Mouse (Mus musculus): ENCODE measurements around the gene Vapa. TPM values are rescaled to one million over a fixed set of nuclear protein-coding genes. Genes with fewer than 3 reads are reported as not detected.

Gene Vapa
- polyA plus RNA-seq (2016; fragmentation: Nextera tagmentation; extraction: Ambion mirVana): 184 and 190 TPM in 2 replicates

DNA sequence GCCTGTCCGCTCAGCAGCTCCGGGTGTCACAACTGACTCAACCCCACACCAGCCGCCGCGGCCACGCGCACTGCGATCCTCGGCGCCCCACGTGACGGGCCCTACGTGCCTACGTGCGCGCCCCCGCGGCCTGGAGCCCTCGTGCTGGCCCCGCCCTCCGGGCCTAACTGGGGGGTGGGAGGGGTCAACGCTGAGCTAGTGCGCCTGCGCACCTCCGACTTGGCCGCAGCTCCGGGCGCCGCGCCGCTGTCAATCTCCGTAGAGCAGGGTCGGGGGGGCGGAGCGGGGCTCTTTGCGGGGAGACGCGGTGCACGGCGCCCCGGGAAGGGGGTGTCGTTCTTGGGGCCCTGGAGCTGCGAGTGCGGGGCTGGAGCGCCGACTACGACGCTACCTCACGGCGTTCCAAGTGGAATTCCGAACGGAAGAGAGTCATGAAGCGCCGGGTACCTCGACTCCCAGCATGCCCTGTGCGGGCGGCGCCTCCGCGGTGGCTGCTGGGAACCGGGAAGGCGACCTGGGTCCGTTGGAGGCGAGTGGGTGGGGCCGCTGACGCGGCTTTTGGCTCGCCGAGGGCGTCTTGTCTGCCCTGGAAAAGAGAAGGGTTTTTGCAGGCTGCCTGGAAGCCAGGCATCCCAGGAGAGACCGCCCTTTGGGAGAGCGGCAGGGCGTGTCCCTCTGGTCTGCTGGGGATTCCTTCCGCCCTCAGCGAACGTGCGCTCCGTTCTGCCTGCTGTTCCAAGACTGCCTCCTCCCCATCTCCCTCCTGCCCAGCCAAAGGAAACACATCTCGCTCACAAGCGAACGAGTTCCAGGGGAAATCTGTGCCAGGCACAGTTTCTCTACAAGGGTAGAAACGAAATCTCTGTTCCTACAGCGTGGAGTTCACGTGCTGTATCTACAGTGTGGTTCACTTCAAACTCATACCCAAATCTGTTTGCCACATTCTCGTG lies at the start of gene Vapa:
Gene Vapa (minus strand): TSS at position 93 of the 950 bp plus-strand sequence.
- Histone ChIP-seq H3K27ac (peak within 1 kb of the TSS; percentile 99), H3K27me3 (ENCODE audit: insufficient read depth, poor library complexity, severe bottlenecking) (no peaks in the 10 kb centered on the region), H3K36me3 (peaks cover 8% of the 10 kb centered on the region), H3K4me1 (replicated peaks) (peaks cover 41% of the 10 kb centered on the region), H3K4me3 (peak within 1 kb of the TSS; percentile 81), H3K9me3 (no peaks in the 10 kb centered on the region)
- DNase-seq (ENCODE audit: low spot score): peak; percentile 98
- WGBS: under 1% methylated on average over 85 of the region's 85 CpGs

DNA sequence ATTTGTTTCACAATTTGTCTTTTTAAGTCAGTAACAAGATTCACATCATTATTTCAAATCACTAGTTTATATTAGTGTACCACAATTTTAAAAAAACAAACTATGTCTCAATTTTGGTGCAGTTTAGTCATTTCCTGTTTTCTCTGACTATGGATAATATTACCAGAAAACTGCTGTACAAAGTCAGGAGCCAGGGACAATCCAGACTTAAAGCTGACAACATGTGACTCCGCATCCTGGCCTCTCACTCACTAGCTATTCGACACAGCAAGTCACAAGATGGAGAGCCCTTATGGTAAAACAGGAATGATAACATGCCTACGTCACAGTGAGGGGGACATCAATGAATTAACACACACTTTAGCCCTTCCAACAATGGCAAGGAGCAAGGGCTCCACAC lies 49.3 kb upstream of the Vapa start:
- Histone ChIP-seq H3K27ac (no peak overlapping the region), H3K36me3 (peaks cover 14% of the 10 kb centered on the region), H3K9me3 (no peaks in the 10 kb centered on the region), H3K4me1 (replicated peaks) (0 out of 2 replicates have a peak, but pooled peaks cover 4% of the 10 kb centered on the region), H3K4me3 (no peak overlapping the region), H3K27me3 (ENCODE audit: insufficient read depth, poor library complexity, severe bottlenecking) (no peaks in the 10 kb centered on the region)
- WGBS: 92% methylated on average over 3 of the region's 3 CpGs
- no peak for DNase-seq (ENCODE audit: low spot score)

DNA sequence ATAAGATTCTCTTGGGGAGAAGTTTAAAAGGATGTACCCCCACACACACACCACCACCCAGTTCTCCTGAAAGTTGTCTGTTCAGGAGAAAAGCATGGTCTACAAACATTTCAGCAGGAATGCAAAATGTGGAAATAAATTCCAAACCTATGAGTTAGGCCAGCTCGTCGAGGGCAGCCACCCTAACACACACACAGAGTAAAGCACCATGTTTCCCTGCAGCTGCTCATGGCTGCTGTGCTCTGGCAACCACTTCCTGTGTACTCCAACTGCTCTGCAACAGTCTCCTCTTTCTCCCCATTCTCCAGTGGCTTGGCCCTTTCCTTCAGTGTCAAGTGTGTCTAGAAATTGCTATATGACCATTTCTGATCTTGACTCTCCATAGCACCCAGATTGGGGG lies 45.1 kb upstream of the Vapa start:
- 87% methylated on average over 2 of the region's 2 CpGs for WGBS
- Histone ChIP-seq H3K4me3 (no peak overlapping the region), H3K9me3 (no peaks in the 10 kb centered on the region), H3K27ac (no peak overlapping the region), H3K27me3 (ENCODE audit: insufficient read depth, poor library complexity, severe bottlenecking) (no peaks in the 10 kb centered on the region), H3K36me3 (peaks cover 4% of the 10 kb centered on the region), H3K4me1 (replicated peaks) (no peaks in the 10 kb centered on the region)
- DNase-seq (ENCODE audit: low spot score): no peak

DNA sequence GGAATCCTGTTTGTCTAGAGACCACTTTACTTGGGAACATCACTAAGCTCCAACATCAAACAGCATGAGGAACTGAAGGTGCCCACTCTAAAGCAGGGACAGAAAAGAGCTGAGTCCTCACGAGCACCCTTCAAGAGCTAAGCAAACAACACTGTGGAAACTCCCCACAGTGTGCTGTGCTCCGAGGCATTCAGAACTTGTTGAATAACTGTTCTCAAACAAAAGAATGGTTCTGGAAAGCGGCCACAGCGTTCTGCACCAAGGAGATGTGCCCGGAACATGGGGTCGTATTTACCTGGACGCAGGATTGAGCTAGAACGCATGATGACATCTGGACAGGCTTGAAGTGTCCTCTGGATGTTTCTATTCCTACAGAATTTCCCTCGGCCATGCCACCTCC lies 44.6 kb upstream of the Vapa start:
- 89% methylated on average over 9 of the region's 9 CpGs for WGBS
- H3K9me3 ChIP-seq: no peaks in the 10 kb centered on the region
- H3K27me3 ChIP-seq (ENCODE audit: insufficient read depth, poor library complexity, severe bottlenecking): no peaks in the 10 kb centered on the region
- DNase-seq (ENCODE audit: low spot score): no peak
- no peaks in the 10 kb centered on the region for H3K4me1 ChIP-seq (replicated peaks)
- peaks cover 7% of the 10 kb centered on the region for H3K36me3 ChIP-seq
- H3K4me3 ChIP-seq: no peak overlapping the region
- H3K27ac ChIP-seq: no peak overlapping the region

DNA sequence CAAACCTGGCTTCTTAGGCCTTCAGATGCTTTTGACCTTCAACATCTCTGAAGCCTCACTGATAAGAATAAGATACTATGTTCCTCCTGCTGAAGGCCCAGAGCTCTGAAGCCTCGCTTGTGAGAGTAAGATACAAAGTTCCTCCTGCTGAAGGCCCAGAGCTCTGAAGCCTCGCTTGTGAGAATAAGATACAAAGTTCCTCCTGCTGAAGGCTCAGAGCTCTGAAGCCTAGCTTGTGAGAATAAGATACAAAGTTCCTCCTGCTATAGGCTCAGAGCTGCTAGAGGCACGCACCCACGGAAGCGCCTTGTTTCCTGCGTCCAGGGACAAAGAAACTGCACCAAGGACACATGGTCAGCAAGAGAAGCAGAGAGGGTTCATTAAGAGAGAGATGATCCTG lies 43.4 kb upstream of the Vapa start:
- Histone ChIP-seq H3K27ac (no peak overlapping the region), H3K36me3 (peaks cover 17% of the 10 kb centered on the region), H3K4me1 (replicated peaks) (no peaks in the 10 kb centered on the region), H3K9me3 (no peaks in the 10 kb centered on the region), H3K27me3 (ENCODE audit: insufficient read depth, poor library complexity, severe bottlenecking) (no peaks in the 10 kb centered on the region), H3K4me3 (no peak overlapping the region)
- 95% methylated on average over 6 of the region's 6 CpGs for WGBS
- DNase-seq (ENCODE audit: low spot score): no peak

DNA sequence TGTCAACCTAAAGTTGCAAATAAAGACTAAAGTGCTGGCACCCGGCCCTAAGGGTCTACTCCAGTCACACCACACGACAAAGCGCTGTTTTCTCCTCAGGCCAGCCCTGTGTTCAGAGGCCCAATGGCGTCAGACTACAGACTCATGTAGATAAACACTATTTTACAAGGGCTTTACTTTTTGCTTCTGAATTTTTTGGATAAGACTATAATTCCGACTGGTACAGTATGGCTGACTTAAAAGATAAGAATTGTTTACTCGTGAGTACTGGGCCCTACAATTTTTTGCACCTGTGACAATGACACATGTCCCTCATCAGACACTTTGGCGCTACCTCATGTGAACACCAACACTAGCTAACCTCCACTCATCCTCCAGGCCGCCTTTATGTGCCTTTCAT lies 42.7 kb upstream of the Vapa start:
- no peak overlapping the region for H3K4me3 ChIP-seq
- H3K27me3 ChIP-seq (ENCODE audit: insufficient read depth, poor library complexity, severe bottlenecking): no peaks in the 10 kb centered on the region
- 84% methylated on average over 8 of the region's 8 CpGs for WGBS
- H3K9me3 ChIP-seq: no peaks in the 10 kb centered on the region
- no peaks in the 10 kb centered on the region for H3K4me1 ChIP-seq (replicated peaks)
- no peak overlapping the region for H3K27ac ChIP-seq
- no peak for DNase-seq (ENCODE audit: low spot score)
- peaks cover 17% of the 10 kb centered on the region; the same call in 1 of the 2 replicates for H3K36me3 ChIP-seq

DNA sequence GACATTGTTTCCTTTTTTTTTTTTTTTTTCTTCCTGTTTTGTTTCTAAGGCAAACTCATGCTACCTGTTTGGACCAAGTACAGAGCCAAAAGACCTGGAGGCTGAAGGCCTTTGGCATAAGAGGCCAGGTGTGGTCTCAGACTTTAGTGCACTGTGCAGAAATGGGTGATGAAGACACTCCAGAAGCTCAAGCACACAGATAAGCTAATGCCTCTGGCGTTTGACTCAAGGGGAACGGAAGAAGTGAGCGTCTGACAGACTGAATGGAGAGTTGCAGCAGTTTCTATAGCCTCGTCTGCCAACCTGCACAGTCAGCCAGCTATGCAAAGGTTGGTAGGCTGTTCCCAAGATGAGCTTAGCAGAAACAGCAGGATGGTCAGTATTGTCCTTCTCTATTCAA lies 42.3 kb upstream of the Vapa start:
- WGBS: 68% methylated on average over 4 of the region's 4 CpGs

DNA sequence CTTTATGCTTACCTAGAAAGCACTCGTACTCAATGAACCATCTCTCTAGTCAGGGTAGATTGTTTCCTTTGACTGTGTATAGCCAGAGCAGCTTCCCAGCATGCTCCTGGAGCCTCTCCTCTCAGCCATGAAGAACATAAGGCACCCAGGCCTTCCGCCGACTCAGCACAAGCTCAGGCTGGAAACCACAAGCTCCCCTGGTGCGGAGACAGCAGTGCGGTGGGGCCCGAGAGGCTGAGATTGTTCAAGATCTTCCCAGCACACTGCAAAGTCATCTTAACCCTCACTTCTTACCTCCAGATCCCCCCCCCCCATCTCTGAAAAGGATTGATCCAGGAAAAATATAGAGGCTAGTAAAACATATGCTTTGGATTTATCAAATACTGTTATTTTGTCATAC lies 37.2 kb upstream of the Vapa start:
- DNase-seq (ENCODE audit: low spot score): no peak
- no peak overlapping the region for H3K4me3 ChIP-seq
- H3K27ac ChIP-seq: no peak overlapping the region
- peaks cover 21% of the 10 kb centered on the region; the same call in 1 of the 2 replicates for H3K36me3 ChIP-seq
- peaks cover 10% of the 10 kb centered on the region; the same call in 1 of the 2 replicates for H3K4me1 ChIP-seq (replicated peaks)
- no peaks in the 10 kb centered on the region for H3K9me3 ChIP-seq
- no peaks in the 10 kb centered on the region for H3K27me3 ChIP-seq (ENCODE audit: insufficient read depth, poor library complexity, severe bottlenecking)
- WGBS: 94% methylated on average over 6 of the region's 6 CpGs

More for the DNA sequence above, 42.3 kb upstream of the Vapa start:
- DNase-seq (ENCODE audit: low spot score): no peak
- peaks cover 17% of the 10 kb centered on the region; the same call in 1 of the 2 replicates for H3K36me3 ChIP-seq
- no peak overlapping the region for H3K4me3 ChIP-seq
- H3K27me3 ChIP-seq (ENCODE audit: insufficient read depth, poor library complexity, severe bottlenecking): no peaks in the 10 kb centered on the region
- H3K27ac ChIP-seq: no peak overlapping the region
- no peaks in the 10 kb centered on the region for H3K9me3 ChIP-seq
- H3K4me1 ChIP-seq (replicated peaks): no peaks in the 10 kb centered on the region

DNA sequence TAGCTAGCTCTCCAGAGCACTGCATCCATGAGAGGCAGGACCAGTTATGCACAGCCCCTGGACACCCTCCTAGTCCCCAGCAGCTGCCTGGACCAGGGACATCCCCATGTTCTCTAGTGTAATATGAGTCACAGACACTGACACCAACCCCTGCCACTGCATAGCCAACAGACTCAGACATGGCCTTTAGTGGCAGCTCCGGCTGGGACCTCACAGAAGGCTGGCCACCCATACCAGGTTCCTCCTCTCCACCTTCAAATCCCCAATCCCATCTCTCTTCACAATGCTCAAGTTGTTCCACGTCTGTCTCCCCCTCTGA lies 35.8 kb upstream of the Vapa start:
- 0 out of 2 replicates have a peak overlapping the region, but pooled peaks have one; percentile 16 for H3K27ac ChIP-seq
- no peak for DNase-seq (ENCODE audit: low spot score)
- no peaks in the 10 kb centered on the region for H3K27me3 ChIP-seq (ENCODE audit: insufficient read depth, poor library complexity, severe bottlenecking)
- H3K4me1 ChIP-seq (replicated peaks): peaks cover 10% of the 10 kb centered on the region; the same call in 1 of the 2 replicates
- H3K9me3 ChIP-seq: no peaks in the 10 kb centered on the region
- peaks cover 21% of the 10 kb centered on the region; the same call in 1 of the 2 replicates for H3K36me3 ChIP-seq
- 85% methylated on average over 2 of the region's 2 CpGs for WGBS
- H3K4me3 ChIP-seq: no peak overlapping the region

DNA sequence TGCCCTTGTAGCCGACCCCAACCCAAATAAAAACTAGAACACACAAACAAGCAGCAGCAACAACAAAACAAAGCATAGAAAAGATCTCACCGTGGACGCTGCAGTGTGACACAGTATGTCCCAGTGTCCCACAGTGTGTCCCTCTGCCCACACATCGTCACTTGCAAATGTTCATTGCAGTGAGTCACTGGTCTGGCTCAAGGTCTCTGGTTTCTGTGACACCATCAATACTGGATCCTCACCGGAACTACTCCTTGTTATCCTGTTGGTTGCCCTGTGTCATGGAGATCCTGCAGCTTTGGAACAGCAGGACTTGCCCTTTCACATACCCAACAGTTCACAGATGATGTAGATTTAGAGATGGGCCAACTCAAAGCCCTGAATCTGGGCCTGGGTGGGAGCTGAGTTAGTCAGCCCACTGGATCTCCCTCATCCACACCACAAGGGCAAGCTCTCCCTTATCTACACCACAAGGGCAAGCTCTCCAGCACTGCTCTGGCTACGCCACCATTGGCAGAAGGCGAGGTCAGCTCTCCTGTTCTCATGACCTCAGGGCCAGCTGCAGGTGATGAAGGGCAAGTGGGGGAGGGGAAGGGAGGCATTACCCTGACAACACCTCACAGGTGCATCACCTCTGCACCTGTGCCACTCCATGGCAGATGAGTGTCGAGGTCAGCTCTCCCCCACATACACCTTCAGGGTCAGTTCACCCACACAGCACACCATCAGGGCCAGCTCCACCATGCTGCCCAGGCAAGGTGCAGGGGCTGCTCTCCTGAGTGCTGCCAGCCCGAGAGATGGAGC lies 35.2 kb upstream of the Vapa start:
- no peak overlapping the region for H3K4me3 ChIP-seq
- H3K27ac ChIP-seq: 0 out of 2 replicates have a peak overlapping the region, but pooled peaks have one; percentile 16
- DNase-seq (ENCODE audit: low spot score): no peak
- 84% methylated on average over 9 of the region's 9 CpGs for WGBS
- no peaks in the 10 kb centered on the region for H3K27me3 ChIP-seq (ENCODE audit: insufficient read depth, poor library complexity, severe bottlenecking)
- peaks cover 21% of the 10 kb centered on the region; the same call in 1 of the 2 replicates for H3K36me3 ChIP-seq
- peaks cover 11% of the 10 kb centered on the region for H3K4me1 ChIP-seq (replicated peaks)
- no peaks in the 10 kb centered on the region for H3K9me3 ChIP-seq

DNA sequence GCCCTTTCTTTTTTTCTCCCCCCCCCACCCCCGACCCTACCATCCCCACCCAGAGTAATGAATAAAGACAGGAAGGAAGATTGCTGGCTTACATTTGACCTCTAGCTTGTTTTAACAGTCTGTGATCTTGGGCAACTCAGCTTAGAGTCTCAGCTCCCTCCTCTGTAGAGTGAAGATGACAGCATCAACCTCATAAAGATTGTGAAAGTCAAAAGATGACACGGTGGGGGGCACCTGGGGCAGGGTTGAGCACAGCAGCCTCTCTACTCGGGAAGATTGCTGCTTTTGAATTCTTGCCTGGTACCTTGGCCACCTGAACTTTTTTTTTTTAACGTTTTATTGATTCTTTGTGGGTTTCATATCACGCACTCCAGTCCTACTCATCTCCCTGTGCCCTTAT lies 34.6 kb upstream of the Vapa start:
- no peaks in the 10 kb centered on the region for H3K27me3 ChIP-seq (ENCODE audit: insufficient read depth, poor library complexity, severe bottlenecking)
- H3K36me3 ChIP-seq: peaks cover 18% of the 10 kb centered on the region; the same call in 1 of the 2 replicates
- peaks cover 17% of the 10 kb centered on the region for H3K4me1 ChIP-seq (replicated peaks)
- no peak overlapping the region for H3K27ac ChIP-seq
- no peak for DNase-seq (ENCODE audit: low spot score)
- 63% methylated on average over 5 of the region's 5 CpGs for WGBS
- H3K4me3 ChIP-seq: no peak overlapping the region
- no peaks in the 10 kb centered on the region for H3K9me3 ChIP-seq

DNA sequence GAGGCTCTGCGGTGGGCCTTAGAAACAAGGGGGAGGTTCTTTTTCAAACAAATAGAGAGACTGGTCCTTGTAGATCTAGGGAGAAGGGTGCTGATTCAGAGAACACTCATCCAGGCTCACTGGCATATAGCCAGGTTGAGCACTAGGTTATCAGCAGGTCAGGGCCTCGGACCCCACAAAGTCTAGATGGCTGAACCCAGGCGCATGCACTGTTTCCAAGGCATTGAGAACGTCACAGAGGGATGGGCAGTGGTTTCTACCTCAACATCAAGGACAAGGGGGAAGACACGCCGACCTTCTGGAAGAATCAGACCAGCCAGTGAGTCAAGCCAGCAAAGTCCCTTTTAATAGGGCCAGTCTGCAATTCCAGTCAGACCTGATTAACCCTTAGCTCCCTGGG lies 33.9 kb upstream of the Vapa start:
- no peak for DNase-seq (ENCODE audit: low spot score)
- Histone ChIP-seq H3K9me3 (no peaks in the 10 kb centered on the region), H3K27me3 (ENCODE audit: insufficient read depth, poor library complexity, severe bottlenecking) (no peaks in the 10 kb centered on the region), H3K4me3 (no peak overlapping the region), H3K27ac (no peak overlapping the region), H3K4me1 (replicated peaks) (peaks cover 24% of the 10 kb centered on the region), H3K36me3 (0 out of 2 replicates have a peak, but pooled peaks cover 11% of the 10 kb centered on the region)
- 84% methylated on average over 6 of the region's 6 CpGs for WGBS

DNA sequence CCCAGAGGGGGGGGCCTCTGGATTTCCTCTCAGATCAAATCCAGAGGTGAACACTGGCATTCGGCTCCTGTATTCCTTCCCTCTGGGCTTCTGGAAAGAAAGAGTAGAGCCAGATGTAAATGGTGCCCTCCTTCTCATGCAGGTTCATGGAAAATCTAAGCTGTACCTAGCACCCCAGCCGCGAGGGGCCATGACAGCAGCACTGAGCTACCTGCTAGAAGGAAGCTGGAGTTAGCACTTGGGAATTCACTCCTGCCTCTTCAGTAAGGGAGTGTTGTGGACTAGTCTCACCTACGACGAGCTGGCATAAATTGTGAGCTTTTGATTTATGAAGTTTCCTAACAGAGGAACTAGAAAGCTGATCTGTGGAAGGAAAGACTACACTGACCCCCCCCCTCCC lies 30.2 kb upstream of the Vapa start:
- DNase-seq (ENCODE audit: low spot score): no peak
- 83% methylated on average over 5 of the region's 5 CpGs for WGBS
- no peak overlapping the region for H3K4me3 ChIP-seq
- peaks cover 19% of the 10 kb centered on the region for H3K4me1 ChIP-seq (replicated peaks)
- no peaks in the 10 kb centered on the region for H3K36me3 ChIP-seq
- no peak overlapping the region for H3K27ac ChIP-seq
- H3K9me3 ChIP-seq: no peaks in the 10 kb centered on the region
- no peaks in the 10 kb centered on the region for H3K27me3 ChIP-seq (ENCODE audit: insufficient read depth, poor library complexity, severe bottlenecking)
